Mouse (Mus musculus) embryonic fibroblast, embryonic 13.5 days (primary cell): ENCODE measurements around the gene Tmem233.

ENCODE experiments used
- CTCF ChIP-seq: IDR thresholded peaks from 2 replicates; pipeline ENCODE4 v1.5.1; 2011; ENCODE audit warnings: mild to moderate bottlenecking, control low read depth, low read length, moderate library complexity, borderline replicate concordance; ENCODE audit not compliant: insufficient read depth
- POLR2A ChIP-seq: IDR thresholded peaks from 2 replicates; pipeline ENCODE4 v1.6.1; 2011; ENCODE audit warnings: low read depth, mild to moderate bottlenecking, control low read depth, low read length, moderate library complexity

GRCm38 (mm10) chr5:116082241-116082900 lies 673 bp downstream of the Tmem233 start:
- TF ChIP-seq CTCF (no peak), POLR2A (no peak)
